Mouse (Mus musculus): Measurements from ENCODE around the gene Trak1. TPM values are rescaled to one million over a fixed set of nuclear protein-coding genes. Genes with fewer than 3 reads are reported as not detected.

Trak1 gene
- polyA plus RNA-seq (2012) = 49.8 and 57.1 TPM in 2 replicates

GRCm38 (mm10) chr9:121297171-121298064 lies at the start of gene Trak1:
Trak1 (plus strand) TSS chr9:121297502.

GRCm38 (mm10) chr9:121277118-121278060 lies 19.9 kb upstream of the Trak1 start, which contains the start of gene Ulk4:
Ulk4 (minus strand) TSS chr9:121277197.

GRCm38 (mm10) chr9:121495529-121495928 lies 198.2 kb downstream of the Trak1 start, which contains the start of gene Cck:
Cck (minus strand) TSS chr9:121495694.

Other genes starting within 250 kb of the Trak1 start
- 0.19 and 0.53 TPM in 2 replicates for gene Ulk4, start 20.3 kb upstream of the Trak1 start, polyA plus RNA-seq (2012)
- not detected in 2 replicates for gene Cck, start 198.2 kb downstream of the Trak1 start, polyA plus RNA-seq (2012)

Measured in megakaryocyte-erythroid progenitor cell, adult 5 weeks (primary cell).